Mouse (Mus musculus): ENCODE measurements around the gene Rnf168.

DNA sequence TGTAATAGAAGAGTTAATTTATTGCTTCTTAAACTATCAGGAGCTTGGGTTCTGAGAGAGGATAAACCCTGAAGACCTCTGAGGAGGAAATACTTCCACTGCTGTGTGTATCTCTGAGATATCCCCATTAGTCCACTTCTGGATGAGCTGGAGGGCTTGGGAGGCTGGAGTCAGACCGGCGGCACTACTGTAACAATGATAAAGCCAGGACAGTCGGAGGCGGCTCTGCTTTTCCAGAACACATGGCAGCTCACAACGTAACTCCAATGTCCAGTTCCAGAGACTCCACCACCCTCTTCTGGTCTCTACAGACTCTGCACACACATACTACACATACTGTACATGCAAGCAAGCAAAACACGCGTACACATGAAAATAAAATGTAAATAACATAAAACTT, 26.6 kb downstream of the Rnf168 start:
- TF ChIP-seq GATA1 (IDR thresholded peaks at IDR 0.05; ENCODE audit: low read length) (no peak), TAL1 (IDR thresholded peaks at IDR 0.05; ENCODE audit: low read length) (no peak)

All from erythroblast, embryonic 14.5 days (primary cell).